Mouse (Mus musculus): Measurements from ENCODE around the gene Gm7145.
"Not testable (repeated sequence)": the region's sequence is repeated elsewhere in the genome, so short reads cannot be mapped to it uniquely, and the experiment has no call there.

Gene Gm7145

GRCm38 (mm10) chr1:117965639-117966038 lies at the start of gene Gm7145:
Gm7145 (plus strand) TSS chr1:117965939.
- no peak for DNase-seq (ENCODE audit: low read depth)

GRCm38 (mm10) chr1:117927715-117928114 lies 38.0 kb upstream of the Gm7145 start, which contains the start of gene Gm28168:
Gm28168 (plus strand) TSS chr1:117928015.
- not testable (repeated sequence) for DNase-seq (ENCODE audit: low read depth)

- not testable (repeated sequence) for DNase-seq (ENCODE audit: low read depth)
These were observed 38.1 kb downstream of the Gm7145 start for GRCm38 (mm10) chr1:118003876-118004275.

- DNase-seq (ENCODE audit: low read depth) = not testable (repeated sequence)
These were observed 47.0 kb downstream of the Gm7145 start for GRCm38 (mm10) chr1:118012736-118013135.
